Mouse (Mus musculus) hindbrain, embryonic 11.5 days (tissue): ENCODE measurements around the gene Nupr1. TPM values are rescaled to one million over a fixed set of nuclear protein-coding genes. Genes with fewer than 3 reads are reported as not detected.

ENCODE experiments used
- ATAC-seq: fragments of 200-750 bp; cut with Nextera tagmentation; 2 replicates; pipeline ENCODE4 v1.8.0; 2017; ENCODE audit warnings: mild to moderate bottlenecking, moderate TSS enrichment, moderate library complexity; ENCODE audit not compliant: low FRiP score
- DNase-seq: peaks from one replicate; pipeline ENCODE4 v3.0.0-alpha.2; 2015; ENCODE audit warnings: low spot score
- H3K27ac ChIP-seq: fragments of 300-500 bp; sonication (generic); 2 replicates; pipeline ENCODE4 v1.5.1; 2014; ENCODE audit warnings: mild to moderate bottlenecking, low read depth, low read length
- H3K27me3 ChIP-seq: fragments of 300-500 bp; sonication (generic); 2 replicates; pipeline ENCODE4 v1.6.1; 2014; ENCODE audit warnings: mild to moderate bottlenecking, low read length, moderate library complexity, mixed read lengths; ENCODE audit not compliant: control insufficient read depth, insufficient read depth
- H3K36me3 ChIP-seq: fragments of 300-500 bp; sonication (generic); 2 replicates; pipeline ENCODE4 v1.6.1; 2014; ENCODE audit warnings: mild to moderate bottlenecking, low read length, moderate library complexity, mixed read lengths; ENCODE audit not compliant: control insufficient read depth, insufficient read depth
- H3K4me1 ChIP-seq: fragments of 300-500 bp; sonication (generic); replicated peaks from 2 replicates; pipeline ENCODE4 v1.6.1; 2014; ENCODE audit warnings: low read length, mixed read lengths; ENCODE audit not compliant: control insufficient read depth, insufficient read depth
- H3K4me2 ChIP-seq: fragments of 300-500 bp; sonication (generic); replicated peaks from 2 replicates; pipeline ENCODE4 v1.6.1; 2014; ENCODE audit warnings: mild to moderate bottlenecking, low read depth, low read length
- H3K4me3 ChIP-seq: fragments of 300-500 bp; sonication (generic); 2 replicates; pipeline ENCODE4 v1.5.1; 2014; ENCODE audit warnings: low read depth, low read length
- H3K9ac ChIP-seq: fragments of 300-500 bp; sonication (generic); 2 replicates; pipeline ENCODE4 v1.6.1; 2014; ENCODE audit warnings: low read depth, low read length
- H3K9me3 ChIP-seq: fragments of 300-500 bp; sonication (generic); 2 replicates; pipeline ENCODE4 v1.6.1; 2016; ENCODE audit warnings: low read length; ENCODE audit not compliant: control insufficient read depth
- WGBS: fragments of 180-500 bp; shearing (Covaris S2); extraction: QIAGEN DNeasy Blood & Tissue Kit; methylation state at CpG from one replicate; pipeline ENCODE4 v1.1.7; 2014; 5-methylcytosine and 5-hydroxymethylcytosine counted together
- polyA plus RNA-seq: library from polyadenylated mRNA; unstranded; fragments of >200 nt; fragmentation: Nextera tagmentation; extraction: Ambion mirVana; gene quantifications from 2 replicates; pipeline ENCODE4 v1.2.1, GENCODE M21; 2014

Nupr1 gene
- polyA plus RNA-seq, 1 experiment from 2014 or later: 1.3 TPM

DNA sequence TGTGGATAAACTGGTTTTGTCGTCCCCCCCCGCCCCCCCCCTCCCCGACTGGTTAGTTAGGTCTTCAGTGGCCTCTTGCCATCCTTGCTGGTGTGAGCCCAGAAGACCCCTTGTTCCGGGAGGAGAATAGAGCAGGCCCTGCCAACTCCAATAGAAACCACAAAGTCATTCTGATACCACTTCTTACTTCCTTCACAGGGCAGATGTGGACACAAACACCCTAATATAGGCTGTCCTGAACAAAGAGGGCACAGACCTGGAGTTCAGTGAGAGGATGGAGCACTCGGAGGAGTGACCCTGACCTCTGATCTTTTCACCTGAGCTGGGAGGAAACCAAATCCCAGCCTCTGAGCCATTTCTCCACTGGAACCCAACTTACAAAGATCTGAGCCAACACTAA is 28.8 kb downstream of the Nupr1 start:
- WGBS: 33% methylated on average over 4 of the region's 5 CpGs

DNA sequence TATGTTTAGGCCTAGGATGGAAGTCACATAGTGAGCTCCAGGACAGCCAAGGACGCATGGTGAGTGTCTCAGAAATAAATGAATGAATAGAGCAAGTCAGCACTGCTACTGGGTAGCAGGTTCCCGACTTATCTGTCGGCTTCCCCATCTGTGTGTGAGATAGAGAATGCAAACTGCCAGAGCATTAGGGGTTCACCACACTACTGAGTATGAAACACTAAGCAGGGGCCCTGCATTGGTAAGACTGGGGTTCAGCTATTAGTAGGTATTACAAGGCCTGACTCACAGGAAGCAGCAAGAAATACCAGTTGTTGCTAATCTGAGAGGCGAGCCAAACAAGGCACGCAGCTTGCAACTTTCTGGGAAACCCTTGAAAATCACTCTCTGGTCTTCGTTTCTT is 31.7 kb downstream of the Nupr1 start:
- no peak for ATAC-seq
- WGBS: 88% methylated on average over 6 of the region's 6 CpGs
- H3K4me1 ChIP-seq: no peaks in the 10 kb centered on the region
- H3K9ac ChIP-seq: no peak overlapping the region
- H3K9me3 ChIP-seq: no peaks in the 10 kb centered on the region
- no peaks in the 10 kb centered on the region for H3K27me3 ChIP-seq
- H3K36me3 ChIP-seq: no peaks in the 10 kb centered on the region
- H3K4me2 ChIP-seq: no peak overlapping the region
- H3K27ac ChIP-seq: no peak overlapping the region
- H3K4me3 ChIP-seq: no peak overlapping the region
- DNase-seq: no peak

More for the DNA sequence above, 28.8 kb downstream of the Nupr1 start:
- H3K9me3 ChIP-seq: no peaks in the 10 kb centered on the region
- H3K9ac ChIP-seq: no peak overlapping the region
- no peaks in the 10 kb centered on the region for H3K36me3 ChIP-seq
- H3K4me2 ChIP-seq: no peak overlapping the region
- ATAC-seq (no peak), DNase-seq (no peak)
- no peak overlapping the region for H3K27ac ChIP-seq
- no peak overlapping the region for H3K4me3 ChIP-seq
- H3K4me1 ChIP-seq: no peaks in the 10 kb centered on the region
- no peaks in the 10 kb centered on the region for H3K27me3 ChIP-seq

GRCm38 (mm10) chr7:126596414-126596813 is 34.2 kb downstream of the Nupr1 start:
- Histone ChIP-seq H3K27ac (no peak overlapping the region), H3K27me3 (no peaks in the 10 kb centered on the region), H3K4me1 (no peaks in the 10 kb centered on the region), H3K9ac (no peak overlapping the region), H3K9me3 (no peaks in the 10 kb centered on the region), H3K4me2 (no peak overlapping the region), H3K4me3 (no peak overlapping the region), H3K36me3 (no peaks in the 10 kb centered on the region)
- DNase-seq (no peak), ATAC-seq (no peak)
- WGBS: 70% methylated on average over 6 of the region's 6 CpGs

- ATAC-seq (no peak), DNase-seq (no peak)
- no peaks in the 10 kb centered on the region for H3K36me3 ChIP-seq
- H3K9me3 ChIP-seq: no peaks in the 10 kb centered on the region
- 84% methylated on average over 5 of the region's 5 CpGs for WGBS
- H3K4me2 ChIP-seq: no peak overlapping the region
- no peak overlapping the region for H3K4me3 ChIP-seq
- H3K4me1 ChIP-seq: no peaks in the 10 kb centered on the region
- no peak overlapping the region for H3K27ac ChIP-seq
- H3K9ac ChIP-seq: no peak overlapping the region
- no peaks in the 10 kb centered on the region for H3K27me3 ChIP-seq
These were observed 34.8 kb downstream of the Nupr1 start for GRCm38 (mm10) chr7:126595890-126596289.

GRCm38 (mm10) chr7:126594862-126595561 is 35.6 kb downstream of the Nupr1 start, which contains the start of gene Il27:
Il27 (minus strand) TSS chr7:126594941.
- Histone ChIP-seq H3K27me3 (no peaks in the 10 kb centered on the region), H3K36me3 (no peaks in the 10 kb centered on the region), H3K4me3 (no peak within 1 kb of the TSS), H3K27ac (no peak within 1 kb of the TSS), H3K9ac (no peak within 1 kb of the TSS), H3K4me2 (no peak within 1 kb of the TSS), H3K9me3 (no peaks in the 10 kb centered on the region), H3K4me1 (no peaks in the 10 kb centered on the region)
- ATAC-seq (no peak), DNase-seq (no peak)
- 86% methylated on average over 11 of the region's 11 CpGs for WGBS

GRCm38 (mm10) chr7:126587779-126588178 is 42.9 kb downstream of the Nupr1 start:
- WGBS: 6% methylated on average over 16 of the region's 16 CpGs
- 0 out of 2 replicates have a peak, but pooled peaks cover 2% of the 10 kb centered on the region for H3K4me1 ChIP-seq
- no peaks in the 10 kb centered on the region for H3K36me3 ChIP-seq
- peak overlapping the region; percentile 34; the same call in 1 of the 2 replicates for H3K9ac ChIP-seq
- no peak overlapping the region for H3K4me3 ChIP-seq
- H3K27me3 ChIP-seq: 0 out of 2 replicates have a peak, but pooled peaks cover 4% of the 10 kb centered on the region
- DNase-seq: peak; percentile 84
- peak; percentile 55 for ATAC-seq
- H3K27ac ChIP-seq: no peak overlapping the region
- H3K4me2 ChIP-seq: peak overlapping the region; percentile 20; the same call in 1 of the 2 replicates
- H3K9me3 ChIP-seq: no peaks in the 10 kb centered on the region

DNA sequence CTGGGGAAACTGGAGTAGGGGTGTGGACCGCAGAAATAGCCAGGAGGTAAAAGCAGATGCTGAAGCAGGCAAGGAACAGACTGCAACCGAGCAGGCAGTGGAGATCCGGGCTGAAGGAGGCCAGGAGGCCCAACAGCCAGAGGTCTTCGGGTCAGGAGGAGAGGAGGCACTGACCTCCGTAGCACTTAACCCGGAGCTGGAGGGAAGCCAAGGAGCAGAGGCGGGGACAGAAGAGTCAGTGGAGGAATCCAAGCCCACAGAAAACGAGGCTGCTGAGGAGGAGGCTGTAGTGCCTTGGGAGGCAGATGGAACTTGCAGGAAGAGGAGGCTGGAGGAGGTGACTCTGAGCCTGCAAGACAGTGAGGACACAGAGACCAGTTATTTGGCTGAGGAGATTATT is 43.8 kb downstream of the Nupr1 start:
- DNase-seq: no peak
- Histone ChIP-seq H3K4me1 (0 out of 2 replicates have a peak, but pooled peaks cover 2% of the 10 kb centered on the region), H3K27me3 (0 out of 2 replicates have a peak, but pooled peaks cover 4% of the 10 kb centered on the region), H3K4me3 (no peak overlapping the region), H3K9ac (no peak overlapping the region), H3K9me3 (no peaks in the 10 kb centered on the region), H3K27ac (no peak overlapping the region), H3K4me2 (no peak overlapping the region), H3K36me3 (no peaks in the 10 kb centered on the region)
- 76% methylated on average over 8 of the region's 8 CpGs for WGBS
- no peak for ATAC-seq

- H3K27me3 ChIP-seq: 0 out of 2 replicates have a peak, but pooled peaks cover 4% of the 10 kb centered on the region
- no peak within 1 kb of the TSS for H3K4me3 ChIP-seq
- 0 out of 2 replicates have a peak, but pooled peaks cover 2% of the 10 kb centered on the region for H3K4me1 ChIP-seq
- 81% methylated on average over 6 of the region's 6 CpGs for WGBS
- no peaks in the 10 kb centered on the region for H3K9me3 ChIP-seq
- H3K36me3 ChIP-seq: no peaks in the 10 kb centered on the region
- no peak within 1 kb of the TSS for H3K27ac ChIP-seq
- 0 out of 2 replicates have a peak within 1 kb of the TSS, but pooled peaks have one; percentile 4 for H3K9ac ChIP-seq
- ATAC-seq (no peak), DNase-seq (no peak)
- H3K4me2 ChIP-seq: no peak within 1 kb of the TSS
These were observed 44.9 kb downstream of the Nupr1 start, which contains the start of gene Cln3 for GRCm38 (mm10) chr7:126585717-126586116. Cln3 (minus strand) TSS chr7:126585817.
